9 mouse cellular contexts compared by ENCODE assay signal in genomic region chr11:35283767-35284166, GRCm38 (mm10).
DNase-seq lines count a peak whose midpoint lies in the region; ATAC-seq and TF ChIP-seq lines count a peak whose summit lies in the region.
"Had no signal": no experiment of that assay in that cellular context is flagged by ENCODE, and none has a peak within 500 bp of the region (broad histone marks: within the 10 kb centered on the region; RNA-seq: fewer than 3 reads in every experiment).

No protein-coding gene starts in this region.

- no peak overlapping the region for H3K9ac ChIP-seq in forebrain, embryonic 15.5 days (replicated peaks)
- no peak overlapping the region for H3K9ac ChIP-seq in forebrain, embryonic 11.5 days (ENCODE audit: low read length)
- no peak overlapping the region for H3K9ac ChIP-seq in liver, adult 2 months (ENCODE audit: low read depth, low read length)
- no peak overlapping the region for H3K9ac ChIP-seq in liver, postnatal 0 days (replicated peaks)
- H3K9ac ChIP-seq in heart, postnatal 0 days (replicated peaks; ENCODE audit: low read depth, low read length), result no peak overlapping the region
- no peak overlapping the region for H3K9ac ChIP-seq in midbrain, postnatal 0 days (replicated peaks; ENCODE audit: low read length, poor library complexity, severe bottlenecking)
- H3K9ac ChIP-seq in forebrain, embryonic 14.5 days (ENCODE audit: low read length), result no peak overlapping the region
- H3K9ac ChIP-seq: neural tube, embryonic 12.5 days had no signal

- no peak overlapping the region for H3K4me2 ChIP-seq in forebrain, embryonic 15.5 days (replicated peaks)
- no peak overlapping the region for H3K4me2 ChIP-seq in forebrain, embryonic 11.5 days (ENCODE audit: low read depth, low read length, severe bottlenecking)
- H3K4me2 ChIP-seq in liver, postnatal 0 days (ENCODE audit: low read depth, low read length), result no peak overlapping the region
- H3K4me2 ChIP-seq in heart, postnatal 0 days (ENCODE audit: low read depth, low read length), result no peak overlapping the region
- H3K4me2 ChIP-seq in midbrain, postnatal 0 days (ENCODE audit: low read depth, low read length, poor library complexity, severe bottlenecking), result no peak overlapping the region
- H3K4me2 ChIP-seq in forebrain, embryonic 14.5 days (ENCODE audit: low read length), result no peak overlapping the region

- 34% methylated on average over 3 of the region's 3 CpGs for WGBS in forebrain, embryonic 15.5 days
- WGBS in forebrain, embryonic 11.5 days, result 38% methylated on average over 3 of the region's 3 CpGs
- WGBS in liver, adult 2 months, result 16% methylated on average over 3 of the region's 3 CpGs
- WGBS in liver, postnatal 0 days (ENCODE audit: insufficient replicate concordance), result 87% methylated on average over 3 of the region's 3 CpGs
- 42% methylated on average over 3 of the region's 3 CpGs for WGBS in heart, postnatal 0 days
- WGBS in midbrain, postnatal 0 days, result 23% methylated on average over 3 of the region's 3 CpGs
- WGBS in forebrain, embryonic 14.5 days, result 36% methylated on average over 3 of the region's 3 CpGs

- H3K27ac ChIP-seq in forebrain, embryonic 15.5 days (replicated peaks), result peak overlapping the region; percentile 61; the same call in 1 of the 2 replicates
- no peak overlapping the region for H3K27ac ChIP-seq in forebrain, embryonic 11.5 days (ENCODE audit: low read depth, low read length)
- H3K27ac ChIP-seq in liver, adult 2 months (replicated peaks; ENCODE audit: insufficient read depth, low read depth, low read length), result no peak overlapping the region
- no peak overlapping the region for H3K27ac ChIP-seq in liver, postnatal 0 days (ENCODE audit: low read depth)
- H3K27ac ChIP-seq in heart, postnatal 0 days (ENCODE audit: low read depth), result peak overlapping the region; percentile 35
- 0 out of 2 replicates have a peak overlapping the region, but pooled peaks have one; percentile 6 for H3K27ac ChIP-seq in midbrain, postnatal 0 days (ENCODE audit: low read depth, low read length)
- H3K27ac ChIP-seq in forebrain, embryonic 14.5 days (ENCODE audit: low read depth, low read length), result no peak overlapping the region
- H3K27ac ChIP-seq: neural tube, embryonic 12.5 days had no signal

- H3K4me1 ChIP-seq in forebrain, embryonic 15.5 days, result peaks cover 35% of the 10 kb centered on the region
- H3K4me1 ChIP-seq in forebrain, embryonic 11.5 days (replicated peaks; ENCODE audit: control insufficient read depth, insufficient read depth, low read length), result peaks cover 11% of the 10 kb centered on the region
- peaks cover 9% of the 10 kb centered on the region; the same call in 1 of the 2 replicates for H3K4me1 ChIP-seq in liver, adult 2 months (ENCODE audit: control insufficient read depth, insufficient read depth, low read length)
- peaks cover 4% of the 10 kb centered on the region; the same call in 1 of the 2 replicates for H3K4me1 ChIP-seq in liver, postnatal 0 days (ENCODE audit: insufficient read depth)
- peaks cover 30% of the 10 kb centered on the region for H3K4me1 ChIP-seq in heart, postnatal 0 days (ENCODE audit: control insufficient read depth, insufficient read depth)
- peaks cover 13% of the 10 kb centered on the region; the same call in 1 of the 2 replicates for H3K4me1 ChIP-seq in midbrain, postnatal 0 days (ENCODE audit: insufficient read depth, low read length)
- H3K4me1 ChIP-seq in forebrain, embryonic 14.5 days (ENCODE audit: control insufficient read depth, insufficient read depth, low read length), result peaks cover 24% of the 10 kb centered on the region

- no peak for DNase-seq in forebrain, embryonic 11.5 days (ENCODE audit: low spot score)
- DNase-seq in liver, adult 2 months (ENCODE audit: extremely low read depth, low read depth, low spot score), result peak; percentile 81
- DNase-seq in liver, postnatal 0 days, result no peak
- DNase-seq in heart, postnatal 0 days (ENCODE audit: low spot score), result no peak
- DNase-seq in midbrain, postnatal 0 days (ENCODE audit: low spot score), result peak; percentile 64
- no peak for DNase-seq in frontal cortex, postnatal 25 days (ENCODE audit: low spot score in 2 of 2)
- no peak for DNase-seq in forebrain, embryonic 14.5 days (ENCODE audit: low spot score)

- H3K9me3 ChIP-seq in forebrain, embryonic 15.5 days, result no peaks in the 10 kb centered on the region
- no peaks in the 10 kb centered on the region for H3K9me3 ChIP-seq in forebrain, embryonic 11.5 days (ENCODE audit: control insufficient read depth, low read length)
- no peaks in the 10 kb centered on the region for H3K9me3 ChIP-seq in liver, postnatal 0 days (ENCODE audit: low read length)
- no peaks in the 10 kb centered on the region for H3K9me3 ChIP-seq in heart, postnatal 0 days (replicated peaks; ENCODE audit: control insufficient read depth, low read length)
- no peaks in the 10 kb centered on the region for H3K9me3 ChIP-seq in midbrain, postnatal 0 days (ENCODE audit: low read length)
- no peaks in the 10 kb centered on the region for H3K9me3 ChIP-seq in forebrain, embryonic 14.5 days (replicated peaks; ENCODE audit: control insufficient read depth, low read length)
- H3K9me3 ChIP-seq: neural tube, embryonic 12.5 days had no signal

- no peak for TF ChIP-seq POLR2A in liver, adult 2 months (IDR thresholded peaks at IDR 0.05; ENCODE audit: extremely low read depth, insufficient read depth, low read length)

- no peak for TF ChIP-seq EP300 in liver, postnatal 0 days (IDR thresholded peaks at IDR 0.05; ENCODE audit: low read depth)
- TF ChIP-seq EP300 in heart, postnatal 0 days (IDR thresholded peaks at IDR 0.05; ENCODE audit: low read depth), result no peak

- no peak overlapping the region for H3K4me3 ChIP-seq in forebrain, embryonic 15.5 days
- no peak overlapping the region for H3K4me3 ChIP-seq in forebrain, embryonic 11.5 days (ENCODE audit: low read depth, low read length)
- no peak overlapping the region for H3K4me3 ChIP-seq in liver, adult 2 months (ENCODE audit: insufficient read depth, low read depth, low read length)
- no peak overlapping the region for H3K4me3 ChIP-seq in liver, postnatal 0 days (ENCODE audit: low read depth, low read length)
- no peak overlapping the region for H3K4me3 ChIP-seq in heart, postnatal 0 days (ENCODE audit: low read depth, low read length)
- H3K4me3 ChIP-seq in midbrain, postnatal 0 days (ENCODE audit: low read depth, low read length), result no peak overlapping the region
- H3K4me3 ChIP-seq in forebrain, embryonic 14.5 days (ENCODE audit: low read depth, low read length), result no peak overlapping the region
- H3K4me3 ChIP-seq: neural tube, embryonic 12.5 days had no signal

- TF ChIP-seq CTCF in liver, adult 2 months (IDR thresholded peaks at IDR 0.05; ENCODE audit: low read depth, low read length), result no peak
- TF ChIP-seq CTCF in liver, postnatal 0 days (IDR thresholded peaks at IDR 0.05; ENCODE audit: low read depth), result no peak
- no peak for TF ChIP-seq CTCF in heart, postnatal 0 days (IDR thresholded peaks at IDR 0.05; ENCODE audit: low read depth)
- no peak for TF ChIP-seq CTCF in midbrain, postnatal 0 days (IDR thresholded peaks at IDR 0.05)

- H3K27me3 ChIP-seq in forebrain, embryonic 15.5 days, result no peaks in the 10 kb centered on the region
- no peaks in the 10 kb centered on the region for H3K27me3 ChIP-seq in forebrain, embryonic 11.5 days (ENCODE audit: control insufficient read depth, insufficient read depth, low read length)
- H3K27me3 ChIP-seq in liver, adult 2 months (ENCODE audit: control insufficient read depth, insufficient read depth, low read length), result no peaks in the 10 kb centered on the region
- H3K27me3 ChIP-seq in liver, postnatal 0 days (ENCODE audit: insufficient read depth, low read length), result no peaks in the 10 kb centered on the region
- H3K27me3 ChIP-seq in heart, postnatal 0 days (ENCODE audit: control insufficient read depth, insufficient read depth, low read length), result no peaks in the 10 kb centered on the region
- H3K27me3 ChIP-seq in midbrain, postnatal 0 days (ENCODE audit: insufficient read depth, low read length), result no peaks in the 10 kb centered on the region
- H3K27me3 ChIP-seq in forebrain, embryonic 14.5 days (replicated peaks; ENCODE audit: control insufficient read depth, insufficient read depth, low read length), result no peaks in the 10 kb centered on the region

- H3K36me3 ChIP-seq in forebrain, embryonic 15.5 days, result no peaks in the 10 kb centered on the region
- no peaks in the 10 kb centered on the region for H3K36me3 ChIP-seq in forebrain, embryonic 11.5 days (ENCODE audit: control insufficient read depth, insufficient read depth, low read length)
- no peaks in the 10 kb centered on the region for H3K36me3 ChIP-seq in liver, adult 2 months (ENCODE audit: control insufficient read depth, insufficient read depth, low read length)
- H3K36me3 ChIP-seq in liver, postnatal 0 days (replicated peaks; ENCODE audit: insufficient read depth, low read length), result no peaks in the 10 kb centered on the region
- H3K36me3 ChIP-seq in heart, postnatal 0 days (replicated peaks; ENCODE audit: control insufficient read depth, insufficient read depth, low read length), result no peaks in the 10 kb centered on the region
- H3K36me3 ChIP-seq in midbrain, postnatal 0 days (ENCODE audit: insufficient read depth, low read length), result no peaks in the 10 kb centered on the region
- H3K36me3 ChIP-seq in forebrain, embryonic 14.5 days (ENCODE audit: control insufficient read depth, insufficient read depth, low read length), result no peaks in the 10 kb centered on the region
- H3K36me3 ChIP-seq: neural tube, embryonic 12.5 days had no signal

- no peaks in the 10 kb centered on the region for H3K79me2 ChIP-seq in liver, adult 2 months (ENCODE audit: control insufficient read depth, insufficient read depth, low read length)

- ATAC-seq in forebrain, embryonic 15.5 days (replicated peaks), result no peak
- no peak for ATAC-seq in forebrain, embryonic 11.5 days (replicated peaks; ENCODE audit: low FRiP score)
- ATAC-seq in liver, postnatal 0 days, result no peak
- peak; percentile 44; the same call in 1 of the 2 replicates for ATAC-seq in heart, postnatal 0 days (ENCODE audit: insufficient read depth, low read depth)
- 0 out of 2 replicates have a peak, but pooled peaks have one; percentile 35 for ATAC-seq in midbrain, postnatal 0 days (ENCODE audit: low FRiP score)
- no peak for ATAC-seq in forebrain, embryonic 14.5 days

Comparison
In these comparisons a context has a peak if more than half of its experiments do, and no peak if none do; other contexts are left out.
1. H3K27ac ChIP-seq: peak in forebrain, embryonic 15.5 days (single experiment), heart, postnatal 0 days (single experiment) and midbrain, postnatal 0 days (single experiment); none in forebrain, embryonic 11.5 days (single experiment), liver, adult 2 months (single experiment), liver, postnatal 0 days (single experiment) and forebrain, embryonic 14.5 days (single experiment).
2. DNase-seq: peak in liver, adult 2 months (single experiment) and midbrain, postnatal 0 days (single experiment); none in forebrain, embryonic 11.5 days (single experiment), liver, postnatal 0 days (single experiment), heart, postnatal 0 days (single experiment), frontal cortex, postnatal 25 days (0 of 2) and forebrain, embryonic 14.5 days (single experiment).
3. ATAC-seq: peak in heart, postnatal 0 days (single experiment) and midbrain, postnatal 0 days (single experiment); none in forebrain, embryonic 15.5 days (single experiment), forebrain, embryonic 11.5 days (single experiment), liver, postnatal 0 days (single experiment) and forebrain, embryonic 14.5 days (single experiment).